Mouse (Mus musculus): ENCODE results near the gene Gm5640. TPM values are rescaled to one million over a fixed set of nuclear protein-coding genes. Genes with fewer than 3 reads are reported as not detected.
"Not testable (repeated sequence)": the region's sequence is repeated elsewhere in the genome, so short reads cannot be mapped to it uniquely, and the experiment has no call there.

Gm5640 gene
- polyA plus RNA-seq (2012; ENCODE audit: insufficient read depth, insufficient read length, missing spikeins), result not detected in 2 replicates

- not testable (repeated sequence) for H3K27ac ChIP-seq (ENCODE audit: insufficient read depth, low read depth, low read length); H3K4me1 ChIP-seq (ENCODE audit: control insufficient read depth, insufficient read depth, low read length); H3K4me3 ChIP-seq (ENCODE audit: insufficient read depth, low read length)
Observed at GRCm38 (mm10) chrX:74645466-74646323, at the start of gene Gm5640. TSS of gene Gm5640 (minus strand) at chrX:74645635.

- H3K4me3 ChIP-seq (ENCODE audit: insufficient read depth, low read length); H3K27ac ChIP-seq (ENCODE audit: insufficient read depth, low read depth, low read length); H3K4me1 ChIP-seq (ENCODE audit: control insufficient read depth, insufficient read depth, low read length): not testable (repeated sequence)
Observed at GRCm38 (mm10) chrX:74646393-74646792, 958 bp upstream of the Gm5640 start.

DNA sequence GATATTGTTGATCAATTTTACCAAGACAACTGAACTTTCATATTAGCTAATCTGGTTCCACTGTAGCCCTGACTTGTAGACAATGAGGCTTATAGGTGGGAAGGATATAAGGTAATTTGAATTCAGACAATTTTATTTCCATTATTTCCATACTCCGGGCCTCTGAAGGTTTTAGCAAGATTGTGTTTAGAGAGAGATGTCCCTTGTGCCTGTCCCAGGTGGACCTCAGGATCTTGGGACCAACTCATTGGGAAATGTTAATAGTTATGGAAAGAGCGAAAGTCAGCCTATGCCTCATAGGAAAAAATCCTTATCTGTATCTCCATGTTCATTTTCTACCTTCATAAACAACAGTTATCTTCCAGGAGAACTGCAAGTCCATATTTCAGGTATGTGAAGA is 53.1 kb downstream of the Gm5640 start, which contains the start of gene Olfr1325:
TSS of gene Olfr1325 (plus strand) at position 301 of the 400 bp plus-strand sequence.
- no peaks in the 10 kb centered on the region for H3K4me1 ChIP-seq (ENCODE audit: control insufficient read depth, insufficient read depth, low read length)
- H3K27ac ChIP-seq (ENCODE audit: insufficient read depth, low read depth, low read length), result no peak within 1 kb of the TSS
- TF ChIP-seq POLR2A (IDR thresholded peaks at IDR 0.05; ENCODE audit: borderline replicate concordance, low read depth, low read length) (no peak), CTCF (IDR thresholded peaks at IDR 0.05; ENCODE audit: low read depth, low read length) (no peak)
- H3K4me3 ChIP-seq (ENCODE audit: insufficient read depth, low read length), result no peak within 1 kb of the TSS

Other genes starting within 250 kb of the Gm5640 start
- gene G6pdx, start 216.4 kb downstream of the Gm5640 start, polyA plus RNA-seq (2012; ENCODE audit: insufficient read depth, insufficient read length, missing spikeins), result 156 and 180 TPM in 2 replicates
- not detected in 2 replicates for gene Gm6880, start 164.2 kb downstream of the Gm5640 start, polyA plus RNA-seq (2012; ENCODE audit: insufficient read depth, insufficient read length, missing spikeins)
- not detected in 2 replicates for gene Olfr1326-ps1, start 70.7 kb downstream of the Gm5640 start, polyA plus RNA-seq (2012; ENCODE audit: insufficient read depth, insufficient read length, missing spikeins)
- gene Olfr1325, start 53.0 kb downstream of the Gm5640 start, polyA plus RNA-seq (2012; ENCODE audit: insufficient read depth, insufficient read length, missing spikeins), result not detected in 2 replicates
- gene Gm6890, start 95.3 kb upstream of the Gm5640 start, polyA plus RNA-seq (2012; ENCODE audit: insufficient read depth, insufficient read length, missing spikeins), result not detected in 2 replicates
- not detected in 2 replicates for gene Gm5936, start 191.6 kb upstream of the Gm5640 start, polyA plus RNA-seq (2012; ENCODE audit: insufficient read depth, insufficient read length, missing spikeins)

Measured in bone marrow macrophage, adult 2 months (primary cell).